Mouse (Mus musculus): ENCODE measurements around the gene Csf3.
"Not testable (repeated sequence)": the region's sequence is repeated elsewhere in the genome, so short reads cannot be mapped to it uniquely, and the experiment has no call there.

Gene Csf3

DNA sequence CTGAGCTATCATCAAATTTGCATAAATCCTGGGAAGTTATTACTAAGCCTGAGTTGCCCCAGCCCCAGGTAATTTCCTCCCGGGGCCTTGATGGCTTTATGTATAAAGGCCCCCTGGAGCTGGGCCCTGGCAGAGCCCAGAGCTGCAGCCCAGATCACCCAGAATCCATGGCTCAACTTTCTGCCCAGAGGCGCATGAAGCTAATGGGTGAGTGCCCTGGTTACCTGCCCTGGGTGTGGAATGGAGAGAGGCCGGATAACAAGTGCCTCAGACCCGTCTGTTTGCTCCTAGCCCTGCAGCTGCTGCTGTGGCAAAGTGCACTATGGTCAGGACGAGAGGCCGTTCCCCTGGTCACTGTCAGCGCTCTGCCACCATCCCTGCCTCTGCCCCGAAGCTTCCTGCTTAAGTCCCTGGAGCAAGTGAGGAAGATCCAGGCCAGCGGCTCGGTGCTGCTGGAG lies at the start of gene Csf3:
Csf3 (plus strand) TSS at position 51 of the 458 bp plus-strand sequence.
- DNase-seq (ENCODE audit: inconsistent age in 2 of 2, low spot score in 1 of 2) = no peak

DNA sequence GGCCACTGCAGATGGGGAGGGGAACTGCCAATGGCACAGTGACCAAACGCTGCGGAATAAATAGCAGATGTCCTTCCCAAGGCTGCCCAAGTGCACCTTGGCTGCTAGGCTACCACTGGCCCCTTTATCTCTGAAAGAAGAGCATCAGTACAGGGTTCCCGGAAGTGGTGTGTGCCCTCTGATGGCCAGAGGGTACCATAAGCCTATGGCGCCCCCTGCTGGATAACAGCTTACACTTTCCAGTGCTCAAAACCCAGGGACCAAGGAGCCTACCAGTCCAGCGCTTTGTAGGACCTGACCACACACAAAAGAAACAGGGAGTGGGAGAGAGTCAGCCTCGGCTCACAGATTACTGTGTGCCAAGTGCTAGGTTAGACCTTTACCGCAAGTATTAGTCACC lies 46.0 kb upstream of the Csf3 start:
- DNase-seq (ENCODE audit: inconsistent age in 2 of 2, low spot score in 1 of 2) = peak; percentile 53 to 79

DNA sequence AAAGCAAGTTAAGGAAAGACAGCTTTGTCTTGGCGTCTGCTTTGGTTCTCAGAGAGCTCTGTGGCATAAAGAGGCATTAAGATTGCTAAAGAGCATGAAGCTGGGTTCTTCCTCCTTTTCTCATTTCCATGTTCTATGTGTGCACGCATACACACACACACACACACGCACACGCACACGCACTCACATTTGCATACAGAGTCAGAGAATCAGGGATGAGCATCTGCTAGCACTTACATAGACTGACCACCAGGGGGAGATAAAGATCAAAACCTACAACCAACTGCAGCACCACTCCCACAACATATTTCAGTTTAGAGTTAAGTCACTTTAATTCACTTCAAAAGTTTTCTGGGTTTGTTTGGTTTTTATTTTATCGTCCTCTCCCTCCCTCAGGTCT lies 40.5 kb upstream of the Csf3 start:
- DNase-seq (ENCODE audit: inconsistent age in 2 of 2, low spot score in 1 of 2) = peak in 1 of 2 experiments; percentile 73

DNA sequence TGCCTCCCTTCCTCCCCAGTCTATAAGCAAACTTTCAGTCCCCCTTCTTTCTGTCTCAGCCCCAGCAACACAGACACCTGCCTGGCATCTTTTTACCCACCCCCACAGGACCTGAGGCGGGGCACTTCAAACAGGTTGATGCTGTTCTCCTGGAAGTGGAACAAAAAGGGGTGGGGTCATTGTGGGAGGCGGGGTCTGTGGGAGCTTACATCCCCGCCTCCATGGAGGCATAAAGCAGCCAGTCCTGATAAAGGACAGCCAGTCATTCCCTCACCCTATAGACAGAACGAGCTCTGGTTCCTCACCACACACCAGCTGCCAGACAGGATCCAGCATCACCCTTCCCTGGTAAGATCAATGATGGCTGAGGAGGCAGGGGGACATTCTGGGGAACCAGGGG lies 37.0 kb upstream of the Csf3 start, which contains the start of gene Gsdma:
Gsdma (plus strand) TSS at position 261 of the 400 bp plus-strand sequence.
- DNase-seq (ENCODE audit: inconsistent age in 2 of 2, low spot score in 1 of 2) = no peak

DNA sequence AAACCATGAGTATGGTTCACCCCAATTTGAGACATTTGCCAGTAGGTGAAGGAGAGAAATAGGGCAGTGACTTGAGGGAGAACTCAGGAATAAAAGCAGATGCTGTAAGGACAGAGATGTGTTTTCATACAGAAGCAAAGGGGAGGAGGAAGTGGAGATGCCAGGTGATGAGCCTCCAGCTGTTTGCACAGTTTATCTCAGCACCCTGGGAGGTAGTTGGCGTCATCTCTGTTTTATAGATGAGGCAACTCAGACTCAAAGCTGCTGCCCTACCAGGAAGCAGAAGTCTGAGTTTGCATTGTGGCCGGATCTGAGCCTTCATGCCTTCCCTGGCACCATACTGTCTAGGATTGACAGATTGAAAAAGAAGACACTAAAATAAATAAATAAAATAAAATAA lies 32.1 kb upstream of the Csf3 start:
- DNase-seq (ENCODE audit: inconsistent age in 2 of 2, low spot score in 1 of 2) = no peak

DNA sequence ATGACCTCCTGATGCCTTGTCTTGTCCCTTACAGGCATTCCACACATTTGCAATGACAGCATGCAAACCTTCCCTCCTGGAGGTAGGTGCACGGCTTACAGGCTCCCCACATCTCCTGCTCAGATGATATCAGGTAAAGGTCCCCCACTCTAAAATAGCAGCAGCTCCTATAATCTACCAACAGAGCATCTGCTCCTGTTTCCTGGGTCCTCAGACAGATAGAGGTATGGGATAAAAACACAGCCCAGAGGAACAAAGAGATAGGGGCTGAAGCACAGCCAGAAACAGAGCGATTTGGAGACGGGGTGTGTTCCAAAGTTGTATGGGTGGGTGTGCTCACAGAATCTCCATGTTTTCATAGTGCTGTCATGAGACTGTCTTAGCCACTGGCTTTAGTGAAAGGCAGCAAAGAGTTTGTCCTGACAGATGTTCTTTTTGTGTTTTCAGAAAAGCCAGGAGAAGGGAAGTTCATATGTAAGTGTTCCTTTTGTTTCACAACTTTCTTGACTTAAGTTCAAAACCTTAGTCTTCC lies 29.7 kb upstream of the Csf3 start:
- DNase-seq (ENCODE audit: inconsistent age in 2 of 2, low spot score in 1 of 2) = no peak

DNA sequence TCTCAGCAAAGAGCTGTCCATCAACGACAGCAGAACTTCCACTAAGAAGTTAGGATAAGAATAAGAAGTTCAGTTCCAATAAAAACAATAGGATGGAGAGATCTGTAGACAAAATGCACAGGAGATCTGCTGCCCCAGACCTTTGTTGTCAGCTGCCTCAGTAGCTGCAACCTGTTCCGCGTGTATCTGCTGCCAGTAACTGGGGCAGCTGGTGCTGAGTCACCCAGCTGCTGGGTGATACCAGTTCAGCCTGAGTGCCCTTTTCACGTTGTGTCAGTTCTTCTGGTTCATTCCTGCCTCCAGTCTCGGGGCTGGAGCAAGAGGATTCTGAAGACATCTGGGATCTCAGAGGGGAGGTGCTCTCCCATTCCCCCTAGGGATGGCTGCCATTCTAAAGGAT lies 29.2 kb upstream of the Csf3 start:
- peak; percentile 66 to 71 for DNase-seq (ENCODE audit: inconsistent age in 2 of 2, low spot score in 1 of 2)

DNA sequence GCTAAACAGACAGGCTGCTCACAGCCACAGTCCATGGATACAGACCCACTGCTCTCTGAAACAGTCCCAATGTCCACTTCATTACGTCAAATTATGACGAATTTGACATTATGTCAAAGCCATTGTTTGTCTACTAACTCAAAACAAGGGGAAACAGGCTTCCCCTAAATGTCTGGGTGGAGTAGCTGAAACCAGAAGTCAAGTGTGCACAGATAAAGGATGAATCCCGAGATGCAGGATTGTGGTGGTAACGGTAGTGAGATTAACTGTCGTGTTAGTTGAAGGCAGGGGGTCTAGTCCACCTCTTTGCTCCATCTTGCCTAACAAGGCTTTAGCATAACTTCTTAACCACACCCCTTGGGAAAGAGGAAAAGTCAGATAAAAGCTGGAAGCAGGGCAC lies 28.6 kb upstream of the Csf3 start:
- DNase-seq (ENCODE audit: inconsistent age in 2 of 2, low spot score in 1 of 2) = no peak

DNA sequence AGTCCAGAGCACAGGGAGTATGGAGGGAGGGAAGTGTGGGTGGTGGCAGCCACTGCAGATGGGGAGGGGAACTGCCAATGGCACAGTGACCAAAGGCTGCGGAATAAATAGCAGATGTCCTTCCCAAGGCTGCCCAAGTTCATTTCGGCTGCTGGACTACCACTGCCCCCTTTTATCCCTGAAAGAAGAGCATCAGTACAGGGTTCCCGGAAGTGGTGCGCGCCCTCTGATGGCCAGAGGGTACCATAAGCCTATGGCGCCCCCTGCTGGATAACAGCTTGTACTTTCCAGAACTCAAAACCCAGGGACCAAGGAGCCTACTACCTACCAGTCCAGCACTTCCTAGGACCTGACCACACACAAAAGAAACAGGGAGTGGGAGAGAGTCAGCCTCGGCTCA lies 27.9 kb upstream of the Csf3 start:
- peak; percentile 62 to 82 for DNase-seq (ENCODE audit: inconsistent age in 2 of 2, low spot score in 1 of 2)

DNA sequence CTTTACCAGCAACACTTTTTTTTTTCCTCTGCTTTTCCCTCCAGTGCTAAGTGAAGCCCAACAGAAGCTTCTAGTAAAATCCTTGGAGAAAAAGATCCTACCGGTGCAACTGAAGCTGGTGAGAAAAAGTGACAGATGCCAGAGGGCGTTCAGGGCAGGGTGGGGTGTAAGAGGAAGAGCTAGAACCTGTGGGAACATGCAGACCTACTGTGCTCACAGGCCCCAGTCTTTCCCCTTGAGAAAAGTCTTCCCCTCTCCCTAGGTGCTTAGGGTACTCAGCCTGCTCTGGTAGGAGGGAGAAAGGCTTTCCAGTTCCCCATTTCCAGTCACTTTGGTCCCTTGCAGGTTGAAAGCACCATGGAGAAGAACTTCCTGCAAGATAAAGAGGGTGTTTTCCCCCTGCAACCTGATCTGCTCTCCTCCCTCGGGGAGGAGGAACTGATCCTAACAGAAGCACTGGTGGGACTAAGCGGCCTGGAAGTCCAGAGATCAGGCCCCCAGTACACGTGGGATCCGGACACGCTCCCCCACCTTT lies 25.2 kb upstream of the Csf3 start:
- DNase-seq (ENCODE audit: inconsistent age in 2 of 2, low spot score in 1 of 2) = no peak

DNA sequence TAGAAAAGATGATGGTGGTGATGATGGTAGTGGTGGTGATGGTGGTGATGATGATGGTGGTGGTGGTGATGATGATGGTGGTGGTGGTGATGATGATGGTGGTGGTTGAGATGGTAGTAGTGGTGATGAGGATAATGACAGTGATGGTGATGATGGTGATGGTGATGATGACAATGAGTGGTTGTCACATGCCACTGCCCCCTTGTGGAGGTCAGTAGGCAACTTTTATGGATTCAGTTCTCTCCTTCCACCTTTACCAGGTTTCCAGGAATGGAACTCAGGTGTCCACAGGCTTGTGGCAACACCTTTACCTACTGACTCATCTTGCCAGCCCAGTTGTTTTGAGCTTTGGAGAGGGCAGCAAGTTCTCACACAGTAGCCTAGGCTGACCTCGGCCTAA lies 21.0 kb upstream of the Csf3 start:
- DNase-seq (ENCODE audit: inconsistent age in 2 of 2, low spot score in 1 of 2) = no peak

DNA sequence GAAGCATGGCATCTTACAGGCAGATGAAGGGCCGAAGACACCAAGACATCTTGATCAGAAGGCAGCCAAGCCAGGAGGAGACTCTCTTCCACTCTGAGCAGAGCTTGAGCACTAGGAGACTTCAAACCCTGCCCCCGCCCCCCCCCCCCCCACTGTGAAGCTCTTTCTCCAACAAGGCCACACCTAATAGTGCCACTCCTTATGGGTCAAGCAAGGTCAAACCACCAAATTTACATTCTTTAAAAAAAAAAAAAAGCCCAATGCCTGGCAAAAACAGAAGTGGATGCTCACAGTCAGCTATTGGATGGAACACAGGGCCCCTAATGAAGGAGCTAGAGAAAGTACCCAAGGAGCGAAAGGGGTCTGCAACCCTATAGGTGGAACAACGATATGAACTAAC lies 20.5 kb upstream of the Csf3 start:
- not testable (repeated sequence) for DNase-seq (ENCODE audit: inconsistent age in 2 of 2, low spot score in 1 of 2)

DNA sequence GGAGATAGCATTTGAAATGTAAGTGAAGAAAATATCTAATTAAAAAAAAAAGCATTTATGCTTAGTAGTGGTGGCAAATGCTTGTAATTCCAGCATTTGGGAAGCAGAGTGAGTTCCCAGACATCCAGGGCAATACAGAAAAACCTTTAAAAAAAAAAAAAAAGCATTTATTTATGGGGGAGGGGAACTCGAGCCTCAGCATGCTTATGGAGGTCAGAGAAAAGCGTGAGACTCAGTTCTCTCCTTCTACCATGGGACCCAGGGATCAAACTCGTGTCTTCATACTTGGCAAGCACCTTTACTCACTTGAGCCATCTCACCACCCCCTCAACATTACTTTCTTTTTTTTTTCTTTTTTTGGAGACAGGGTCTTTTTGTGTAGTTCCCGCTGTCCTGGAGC lies 19.9 kb upstream of the Csf3 start:
- no peak for DNase-seq (ENCODE audit: inconsistent age in 2 of 2, low spot score in 1 of 2)

DNA sequence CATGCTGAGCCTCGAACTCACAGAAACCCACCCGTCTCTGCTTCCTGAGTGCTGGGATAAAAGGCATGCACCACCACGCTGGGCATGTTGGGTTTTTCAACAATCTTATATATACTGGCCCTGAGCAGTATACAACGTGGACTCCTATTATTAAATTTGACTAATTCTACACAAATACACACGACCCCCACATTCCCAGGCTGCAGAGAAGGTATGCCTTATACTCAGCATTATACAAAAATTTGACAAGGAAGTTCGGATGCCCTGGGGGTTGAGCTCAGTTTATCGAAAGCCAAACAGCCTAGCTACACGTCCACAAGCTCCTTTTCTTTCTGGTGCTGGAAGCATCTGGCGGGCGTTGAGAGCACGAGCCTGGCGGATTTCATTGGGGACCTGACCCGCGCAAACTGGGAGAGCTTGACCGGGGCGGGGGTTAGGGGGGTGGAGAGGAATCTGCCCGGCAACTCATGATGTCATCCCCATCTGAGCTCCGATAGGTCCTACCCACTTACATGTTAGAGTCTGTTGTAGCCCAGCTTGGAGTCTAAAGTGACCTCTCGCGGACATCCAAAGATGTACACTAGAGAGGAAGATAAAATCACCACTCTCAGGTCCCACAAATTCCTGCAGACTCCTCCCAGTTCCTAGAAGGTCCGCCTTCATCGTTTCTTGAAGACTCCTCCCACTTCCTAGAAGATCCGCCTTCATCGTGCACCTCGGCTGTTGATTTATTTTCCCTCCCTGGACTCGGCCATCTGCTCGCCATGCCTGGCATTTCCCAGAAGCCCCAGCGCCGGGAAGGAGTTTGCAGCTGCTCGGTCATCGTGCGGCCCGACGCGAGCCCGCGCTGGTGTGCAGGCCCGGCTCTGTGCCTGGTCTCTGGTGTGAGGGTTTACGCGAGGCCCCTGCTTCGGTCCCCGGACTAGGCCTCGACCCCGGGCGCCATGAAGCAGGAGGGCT lies 19.0 kb upstream of the Csf3 start, which contains the start of gene Psmd3:
Psmd3 (plus strand) TSS at position 769 of the 960 bp plus-strand sequence.
- peak; percentile 97 to 100 for DNase-seq (ENCODE audit: inconsistent age in 2 of 2, low spot score in 1 of 2)

DNA sequence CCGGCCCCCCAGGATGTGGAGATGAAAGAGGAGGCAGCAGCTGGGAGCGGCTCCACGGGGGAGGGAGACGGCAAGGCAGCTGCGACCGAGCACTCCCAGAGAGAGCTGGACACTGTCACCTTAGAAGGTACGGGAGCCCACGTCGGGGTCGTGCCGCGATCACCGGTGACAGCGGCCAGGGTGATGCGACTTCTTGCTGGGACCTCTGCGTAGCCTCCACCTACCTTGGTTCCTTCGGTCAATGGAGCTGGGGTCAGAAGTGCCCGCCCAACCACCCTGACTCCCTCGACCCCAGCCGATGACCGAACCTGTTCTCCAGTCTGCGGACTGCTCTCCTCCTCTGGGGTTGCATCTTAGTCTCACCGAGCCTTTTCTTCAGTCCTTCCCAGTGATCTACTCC lies 18.3 kb upstream of the Csf3 start:
- DNase-seq (ENCODE audit: inconsistent age in 2 of 2, low spot score in 1 of 2) = no peak

DNA sequence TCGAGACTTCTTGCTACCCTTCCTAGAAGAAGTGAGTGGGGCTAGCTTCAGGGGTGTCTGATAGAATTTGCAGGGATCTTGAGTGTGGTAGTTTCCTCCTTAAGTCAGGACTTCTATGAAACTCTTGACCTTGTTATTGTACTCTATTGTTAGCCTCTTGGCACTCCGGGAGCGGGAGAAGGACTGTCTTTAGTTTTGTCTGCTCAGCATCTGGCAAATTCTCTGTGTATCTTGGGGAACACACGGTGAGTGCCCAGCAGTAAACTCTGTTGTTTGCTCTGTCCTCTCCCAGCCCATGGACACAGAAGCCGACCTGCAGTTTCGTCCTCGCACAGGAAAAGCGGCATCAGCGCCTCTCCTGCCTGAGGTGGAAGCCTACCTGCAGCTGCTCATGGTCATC lies 15.4 kb upstream of the Csf3 start:
- no peak for DNase-seq (ENCODE audit: inconsistent age in 2 of 2, low spot score in 1 of 2)

DNA sequence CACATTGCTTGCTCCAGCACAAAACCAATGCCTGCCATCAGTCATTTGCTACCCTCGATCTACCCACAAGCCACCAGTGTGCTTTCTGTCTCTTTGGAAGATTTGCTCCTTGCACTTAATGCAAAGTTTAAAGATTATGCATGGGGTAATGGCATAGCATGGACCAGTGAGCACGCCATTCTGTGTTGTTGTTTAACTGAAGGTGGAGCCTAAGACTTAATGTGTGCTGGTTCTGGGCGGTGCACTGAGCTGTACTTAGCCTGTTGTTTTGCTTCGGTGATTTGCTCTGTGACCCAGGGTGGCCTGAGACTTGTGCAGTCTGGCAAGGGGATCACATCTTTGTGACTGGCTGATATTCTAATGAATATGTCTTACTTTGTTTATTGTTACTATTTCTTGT lies 14.1 kb upstream of the Csf3 start:
- no peak for DNase-seq (ENCODE audit: inconsistent age in 2 of 2, low spot score in 1 of 2)

DNA sequence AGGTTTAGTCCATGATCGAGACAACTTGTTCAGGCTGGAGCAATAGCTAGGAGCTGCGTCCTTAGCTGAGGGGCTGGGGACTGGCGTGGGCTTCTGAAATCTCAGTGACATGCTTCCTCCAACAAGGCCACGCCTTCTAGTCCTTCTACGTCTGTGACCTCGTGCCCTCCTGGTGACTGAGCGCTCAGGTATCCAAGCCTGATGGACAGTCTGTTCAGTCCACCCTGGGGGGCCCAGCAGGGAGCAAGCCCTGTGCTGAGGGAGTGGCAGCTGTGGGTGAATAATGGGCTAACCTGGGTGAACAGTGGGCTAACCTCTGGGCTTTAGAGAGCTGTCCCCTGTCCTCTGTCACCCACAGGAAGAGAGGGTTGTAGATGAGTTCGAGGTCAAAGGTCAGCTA lies 13.1 kb upstream of the Csf3 start:
- no peak for DNase-seq (ENCODE audit: inconsistent age in 2 of 2, low spot score in 1 of 2)

DNA sequence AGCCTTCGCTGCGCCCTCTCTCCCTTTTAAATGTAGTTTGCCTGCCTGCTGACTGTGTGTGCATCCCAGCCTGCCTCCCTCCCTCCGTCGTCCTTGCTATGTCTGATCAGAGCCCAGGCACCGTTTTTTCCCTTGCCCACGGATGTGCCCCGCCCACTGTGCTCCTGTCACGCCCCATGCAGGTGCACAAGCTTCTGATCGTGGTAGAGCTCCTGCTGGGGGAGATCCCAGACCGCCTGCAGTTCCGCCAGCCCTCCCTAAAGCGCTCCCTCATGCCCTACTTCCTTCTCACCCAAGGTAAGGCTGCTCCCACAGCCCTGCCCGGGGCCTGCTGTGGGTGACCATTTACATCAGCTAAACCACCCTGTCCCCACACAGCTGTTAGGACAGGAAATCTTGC lies 7.9 kb upstream of the Csf3 start:
- DNase-seq (ENCODE audit: inconsistent age in 2 of 2, low spot score in 1 of 2) = no peak

DNA sequence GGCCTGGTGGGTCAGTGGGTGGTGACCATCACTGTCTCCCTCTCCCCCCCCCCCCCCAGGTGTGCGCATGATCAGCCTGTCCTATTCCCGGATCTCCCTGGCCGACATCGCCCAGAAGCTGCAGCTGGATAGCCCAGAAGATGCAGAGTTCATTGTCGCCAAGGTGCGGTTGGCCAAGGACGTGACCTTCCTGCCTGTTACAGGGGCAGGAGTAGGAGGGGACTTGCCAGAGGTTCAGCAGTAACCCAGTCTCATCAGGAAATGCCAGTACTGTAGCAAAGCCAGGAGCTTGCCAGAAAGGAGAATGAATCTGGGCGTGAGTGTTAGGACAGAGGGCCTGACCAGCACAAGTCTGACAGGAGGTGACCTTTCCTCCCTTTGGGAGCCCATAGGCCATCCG lies 7.3 kb upstream of the Csf3 start:
- DNase-seq (ENCODE audit: inconsistent age in 2 of 2, low spot score in 1 of 2) = no peak

DNA sequence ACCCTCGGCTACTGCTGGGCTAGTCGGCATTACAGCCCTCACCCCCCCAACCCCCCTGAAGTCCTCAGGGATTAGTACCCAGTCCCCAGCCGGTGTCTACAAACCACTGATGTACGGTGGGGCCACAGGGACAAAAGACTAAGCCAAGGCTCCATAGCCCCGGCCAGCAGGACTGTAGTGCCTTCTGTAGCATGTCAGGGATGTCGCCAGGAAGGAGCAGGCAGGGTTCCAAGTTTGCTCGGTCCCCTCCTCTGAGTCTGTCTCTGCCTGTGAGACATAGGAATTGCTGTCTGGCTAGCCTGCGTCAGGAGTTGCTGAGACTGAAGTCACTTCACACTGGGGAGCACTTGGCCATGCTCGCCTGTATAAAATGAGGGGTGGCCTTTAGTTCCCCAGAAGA lies 6.8 kb upstream of the Csf3 start:
- no peak for DNase-seq (ENCODE audit: inconsistent age in 2 of 2, low spot score in 1 of 2)

DNA sequence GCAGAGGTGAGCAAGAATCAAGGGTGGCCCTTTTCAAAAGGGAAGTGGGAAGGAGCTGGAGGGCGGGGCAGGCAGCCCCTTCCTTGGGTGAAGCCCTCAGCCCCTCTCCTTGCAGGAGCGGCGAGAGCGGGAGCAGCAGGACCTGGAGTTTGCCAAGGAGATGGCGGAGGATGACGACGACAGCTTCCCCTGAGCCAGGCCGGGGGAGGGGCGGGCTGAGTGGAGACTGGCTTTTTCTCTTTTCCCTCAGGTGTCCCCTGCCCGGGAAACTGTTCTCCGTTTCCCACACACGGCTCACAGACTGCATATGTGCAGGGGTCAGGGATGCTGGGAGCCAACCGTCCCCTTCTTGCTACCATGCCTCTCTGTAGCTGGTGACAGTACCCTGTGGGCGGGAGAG lies 5.7 kb upstream of the Csf3 start:
- no peak for DNase-seq (ENCODE audit: inconsistent age in 2 of 2, low spot score in 1 of 2)

Data from adrenal gland, adult (tissue).